8 mouse cellular contexts compared by ENCODE assay signal in the genomic region with DNA sequence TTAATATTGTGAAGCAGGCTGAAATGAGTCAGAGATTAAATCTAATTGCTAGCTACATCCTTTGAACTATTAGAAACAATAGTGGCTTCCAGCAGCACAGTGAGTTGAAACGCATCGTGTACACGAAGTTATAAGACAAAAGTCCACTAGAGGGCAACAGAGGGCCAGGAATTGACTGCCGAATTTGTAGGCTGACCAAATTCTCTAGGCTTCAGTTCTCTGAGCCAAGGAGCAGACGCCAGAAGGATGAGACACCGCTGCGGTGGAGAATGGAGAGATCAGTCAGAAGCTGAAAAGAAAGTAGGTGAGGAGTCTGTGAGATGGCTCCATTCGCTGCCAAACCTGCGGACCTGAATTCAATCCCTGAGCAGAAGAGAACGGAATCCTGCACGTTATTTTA. TPM values are rescaled to one million over a fixed set of nuclear protein-coding genes. Genes with fewer than 3 reads are reported as not detected.
DNase-seq lines count a peak whose midpoint lies in the region; ATAC-seq and TF ChIP-seq lines count a peak whose summit lies in the region.

No protein-coding gene starts in this region.

- H3K27ac ChIP-seq in heart, embryonic 11.5 days (ENCODE audit: low read depth, low read length): no peak overlapping the region
- H3K27ac ChIP-seq in kidney, embryonic 15.5 days: no peak overlapping the region
- no peak overlapping the region for H3K27ac ChIP-seq in limb, embryonic 15.5 days
- H3K27ac ChIP-seq in midbrain, postnatal 0 days (ENCODE audit: low read depth, low read length): no peak overlapping the region
- H3K27ac ChIP-seq in stomach, postnatal 0 days (replicated peaks): no peak overlapping the region

- TF ChIP-seq CTCF in midbrain, postnatal 0 days (IDR thresholded peaks at IDR 0.05): peak; percentile 93
- TF ChIP-seq CTCF in stomach, postnatal 0 days (IDR thresholded peaks at IDR 0.05; ENCODE audit: low read depth): peak; percentile 89

- peak; percentile 86 for DNase-seq in CD4-positive, CD25-positive, alpha-beta regulatory T cell, adult 2 months (ENCODE audit: low read depth, low spot score)
- peak; percentile 70 for DNase-seq in adrenal gland, postnatal 10 days
- DNase-seq in embryo, embryonic 9.5 days (ENCODE audit: extremely low spot score): peak; percentile 79
- DNase-seq in midbrain, postnatal 0 days (ENCODE audit: low spot score): peak; percentile 96
- peak; percentile 65 for DNase-seq in stomach, postnatal 0 days (ENCODE audit: low spot score)

- no peaks in the 10 kb centered on the region for H3K36me3 ChIP-seq in heart, embryonic 11.5 days (ENCODE audit: control insufficient read depth, insufficient read depth, low read length)
- H3K36me3 ChIP-seq in kidney, embryonic 15.5 days: no peaks in the 10 kb centered on the region
- no peaks in the 10 kb centered on the region for H3K36me3 ChIP-seq in limb, embryonic 15.5 days
- H3K36me3 ChIP-seq in midbrain, postnatal 0 days (ENCODE audit: insufficient read depth, low read length): no peaks in the 10 kb centered on the region
- H3K36me3 ChIP-seq in stomach, postnatal 0 days (ENCODE audit: control insufficient read depth, insufficient read depth, low read length): no peaks in the 10 kb centered on the region

- peak overlapping the region; percentile 52 for H3K4me2 ChIP-seq in heart, embryonic 11.5 days
- peak overlapping the region; percentile 47 for H3K4me2 ChIP-seq in kidney, embryonic 15.5 days
- peak overlapping the region; percentile 55 for H3K4me2 ChIP-seq in limb, embryonic 15.5 days
- H3K4me2 ChIP-seq in midbrain, postnatal 0 days (ENCODE audit: low read depth, low read length, poor library complexity, severe bottlenecking): peak overlapping the region; percentile 35
- H3K4me2 ChIP-seq in stomach, postnatal 0 days (replicated peaks; ENCODE audit: low read depth): peak overlapping the region; percentile 36

- H3K4me3 ChIP-seq in heart, embryonic 11.5 days (ENCODE audit: low read depth, low read length): no peak overlapping the region
- peak overlapping the region; percentile 21 for H3K4me3 ChIP-seq in kidney, embryonic 15.5 days (replicated peaks)
- H3K4me3 ChIP-seq in limb, embryonic 15.5 days: peak overlapping the region; percentile 20
- no peak overlapping the region for H3K4me3 ChIP-seq in midbrain, postnatal 0 days (ENCODE audit: low read depth, low read length)
- H3K4me3 ChIP-seq in stomach, postnatal 0 days (ENCODE audit: low read depth, low read length): peak overlapping the region; percentile 16; the same call in 1 of the 2 replicates

- H3K4me1 ChIP-seq in heart, embryonic 11.5 days (ENCODE audit: control insufficient read depth, insufficient read depth, low read length): peaks cover 8% of the 10 kb centered on the region; the same call in 1 of the 2 replicates
- peaks cover 6% of the 10 kb centered on the region; the same call in 1 of the 2 replicates for H3K4me1 ChIP-seq in kidney, embryonic 15.5 days
- peaks cover 6% of the 10 kb centered on the region for H3K4me1 ChIP-seq in limb, embryonic 15.5 days
- no peaks in the 10 kb centered on the region for H3K4me1 ChIP-seq in midbrain, postnatal 0 days (ENCODE audit: insufficient read depth, low read length)
- no peaks in the 10 kb centered on the region for H3K4me1 ChIP-seq in stomach, postnatal 0 days (replicated peaks; ENCODE audit: control insufficient read depth, insufficient read depth)

- TF ChIP-seq EP300 in stomach, postnatal 0 days (optimal IDR thresholded peaks at IDR 0.05): no peak

- WGBS in heart, embryonic 11.5 days (ENCODE audit: insufficient replicate concordance): 16% methylated on average over 11 of the region's 11 CpGs
- WGBS in kidney, embryonic 15.5 days: 11% methylated on average over 11 of the region's 11 CpGs
- WGBS in limb, embryonic 15.5 days: 9% methylated on average over 11 of the region's 11 CpGs
- 9% methylated on average over 11 of the region's 11 CpGs for WGBS in midbrain, postnatal 0 days
- WGBS in stomach, postnatal 0 days: 13% methylated on average over 11 of the region's 11 CpGs

- H3K27me3 ChIP-seq in heart, embryonic 11.5 days (ENCODE audit: control insufficient read depth, insufficient read depth, low read length): no peaks in the 10 kb centered on the region
- H3K27me3 ChIP-seq in kidney, embryonic 15.5 days: peaks cover 9% of the 10 kb centered on the region; the same call in 1 of the 2 replicates
- H3K27me3 ChIP-seq in limb, embryonic 15.5 days: no peaks in the 10 kb centered on the region
- no peaks in the 10 kb centered on the region for H3K27me3 ChIP-seq in midbrain, postnatal 0 days (ENCODE audit: insufficient read depth, low read length)
- H3K27me3 ChIP-seq in stomach, postnatal 0 days (ENCODE audit: control insufficient read depth, insufficient read depth, low read length): no peaks in the 10 kb centered on the region

- H3K9me3 ChIP-seq in heart, embryonic 11.5 days (replicated peaks; ENCODE audit: control insufficient read depth, low read length): no peaks in the 10 kb centered on the region
- no peaks in the 10 kb centered on the region for H3K9me3 ChIP-seq in kidney, embryonic 15.5 days (replicated peaks)
- no peaks in the 10 kb centered on the region for H3K9me3 ChIP-seq in limb, embryonic 15.5 days
- H3K9me3 ChIP-seq in midbrain, postnatal 0 days (ENCODE audit: low read length): no peaks in the 10 kb centered on the region
- H3K9me3 ChIP-seq in stomach, postnatal 0 days (ENCODE audit: control insufficient read depth, low read length): no peaks in the 10 kb centered on the region

- ATAC-seq in heart, embryonic 11.5 days (replicated peaks; ENCODE audit: insufficient number of reproducible peaks, low FRiP score, low TSS enrichment): no peak
- ATAC-seq in kidney, embryonic 15.5 days (replicated peaks; ENCODE audit: low FRiP score): peak; percentile 69
- no peak for ATAC-seq in limb, embryonic 15.5 days (ENCODE audit: insufficient number of reproducible peaks, low FRiP score, low TSS enrichment, low read depth)
- ATAC-seq in midbrain, postnatal 0 days (ENCODE audit: low FRiP score): peak; percentile 76
- ATAC-seq in stomach, postnatal 0 days (ENCODE audit: low FRiP score, low TSS enrichment): peak; percentile 76

- H3K9ac ChIP-seq in heart, embryonic 11.5 days (ENCODE audit: low read depth, low read length): no peak overlapping the region
- no peak overlapping the region for H3K9ac ChIP-seq in kidney, embryonic 15.5 days
- no peak overlapping the region for H3K9ac ChIP-seq in limb, embryonic 15.5 days
- H3K9ac ChIP-seq in midbrain, postnatal 0 days (replicated peaks; ENCODE audit: low read length, poor library complexity, severe bottlenecking): 0 out of 2 replicates have a peak overlapping the region, but pooled peaks have one; percentile 9
- H3K9ac ChIP-seq in stomach, postnatal 0 days (ENCODE audit: low read length): no peak overlapping the region

RNA-seq across cellular contexts. Expression of a gene that starts 43.6 kb away (rescaled TPM):
- 10 to 100 TPM; 95.0 to 99.0 TPM for total RNA-seq in adrenal gland, postnatal 10 days (2021)
- polyA plus RNA-seq in heart, embryonic 11.5 days (2014; fragmentation: Nextera tagmentation; extraction: Ambion mirVana): 85.0 and 96.3 TPM in 2 replicates
- 118 and 131 TPM in 2 replicates for polyA plus RNA-seq in kidney, embryonic 15.5 days (2015; fragmentation: Nextera tagmentation; extraction: Ambion mirVana)
- polyA plus RNA-seq in limb, embryonic 15.5 days (2015; fragmentation: Nextera tagmentation; extraction: Ambion mirVana): 105 and 121 TPM in 2 replicates
- total RNA-seq in midbrain, postnatal 0 days (2014; rRNA removed): 15.2 and 19.3 TPM in 2 replicates
- 35.2 and 37.1 TPM in 2 replicates for polyA plus RNA-seq in midbrain, postnatal 0 days (2015; fragmentation: Nextera tagmentation; extraction: Ambion mirVana)
- polyA plus RNA-seq in stomach, postnatal 0 days (2015; fragmentation: Nextera tagmentation; extraction: Ambion mirVana): 172 and 177 TPM in 2 replicates

Comparison
In these comparisons a context has a peak if more than half of its experiments do, and no peak if none do; other contexts are left out.
1. ATAC-seq: peak in kidney, embryonic 15.5 days (single experiment), midbrain, postnatal 0 days (single experiment) and stomach, postnatal 0 days (single experiment); none in heart, embryonic 11.5 days (single experiment) and limb, embryonic 15.5 days (single experiment).
2. H3K4me3 ChIP-seq: peak in kidney, embryonic 15.5 days (single experiment), limb, embryonic 15.5 days (single experiment) and stomach, postnatal 0 days (single experiment); none in heart, embryonic 11.5 days (single experiment) and midbrain, postnatal 0 days (single experiment).
3. Peak in every context shown above with its lines, with median percentiles within 50 percentile points of each other: DNase-seq and H3K4me2 ChIP-seq.